Mouse (Mus musculus) R1 (cell line): ENCODE measurements around the gene Pbdc1.
"Not testable (repeated sequence)": the region's sequence is repeated elsewhere in the genome, so short reads cannot be mapped to it uniquely, and the experiment has no call there.

Source experiments
- DNase-seq: peaks from one replicate; pipeline ENCODE4 v3.0.0-alpha.2; 2018; ENCODE audit warnings: low read depth, low spot score

Pbdc1 gene

GRCm38 (mm10) chrX:105079615-105080092, at the start of gene Pbdc1:
Gene Pbdc1 (plus strand): TSS chrX:105079756.
- peak; percentile 91 for DNase-seq

GRCm38 (mm10) chrX:105037666-105038065, 41.9 kb upstream of the Pbdc1 start:
- DNase-seq, result peak; percentile 9

- no peak for DNase-seq
These were observed 15.3 kb upstream of the Pbdc1 start for GRCm38 (mm10) chrX:105064294-105064693.

GRCm38 (mm10) chrX:105064801-105065200, 14.8 kb upstream of the Pbdc1 start:
- no peak for DNase-seq

- DNase-seq, result peak; percentile 90
These were observed 9.7 kb upstream of the Pbdc1 start for GRCm38 (mm10) chrX:105069671-105070503.

- DNase-seq, result no peak
These were observed 405 bp upstream of the Pbdc1 start for GRCm38 (mm10) chrX:105079151-105079550.

GRCm38 (mm10) chrX:105080096-105080495, 540 bp downstream of the Pbdc1 start:
- no peak for DNase-seq

GRCm38 (mm10) chrX:105083013-105083412, 3.5 kb downstream of the Pbdc1 start:
- not testable (repeated sequence) for DNase-seq

- DNase-seq, result peak; percentile 51
These were observed 24.6 kb downstream of the Pbdc1 start for GRCm38 (mm10) chrX:105104175-105104574.

GRCm38 (mm10) chrX:105114994-105115393, 35.4 kb downstream of the Pbdc1 start:
- no peak for DNase-seq

- DNase-seq, result peak; percentile 66
These were observed 41.0 kb downstream of the Pbdc1 start, which contains the start of gene Magee1 for GRCm38 (mm10) chrX:105120275-105121226. Gene Magee1 (plus strand): TSS chrX:105120378.

GRCm38 (mm10) chrX:105121227-105121865, 41.8 kb downstream of the Pbdc1 start:
- DNase-seq, result peak; percentile 69

- DNase-seq, result no peak
These were observed 45.3 kb downstream of the Pbdc1 start for GRCm38 (mm10) chrX:105124903-105125302.

GRCm38 (mm10) chrX:105151872-105152461, 72.4 kb downstream of the Pbdc1 start:
- DNase-seq, result peak; percentile 34

- not testable (repeated sequence) for DNase-seq
These were observed 85.5 kb downstream of the Pbdc1 start for GRCm38 (mm10) chrX:105165007-105165406.
